Mouse (Mus musculus) spleen, postnatal 36 days (tissue): ENCODE measurements at regions not wholly inside any gene's neighbourhood (a gene's known extent, or its start where the extent isn't known, plus 50 kb on each side); places are given as distances from the start of the nearest gene placed in this dataset.

ENCODE experiments used
- DNase-seq, 2 experiments: peaks; one replicate each; pipeline ENCODE4 v3.0.0; 2022; ENCODE audit warnings: low spot score in 2 of 2, mixed read lengths in 1 of 2

DNA sequence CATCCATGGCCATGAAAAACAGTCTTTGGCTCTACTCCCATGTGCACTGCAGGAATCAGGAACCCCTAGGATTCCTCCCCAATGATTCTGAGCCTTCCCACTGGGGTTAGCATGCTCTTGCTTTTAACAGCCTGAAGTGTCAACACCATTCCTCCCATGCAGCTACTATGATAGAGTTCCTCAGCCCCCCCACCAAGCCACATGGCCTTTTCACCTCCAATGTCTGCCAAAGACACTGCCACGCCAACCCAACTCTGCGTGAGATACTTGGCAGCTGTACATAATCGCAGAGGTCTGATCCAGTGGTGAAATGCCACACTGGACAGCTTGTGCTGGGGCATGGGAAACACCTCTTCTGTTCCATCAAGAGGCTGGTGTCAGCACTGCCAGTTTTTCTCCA lies 128.6 kb upstream of the H2al1a start:
- DNase-seq, result no peak

DNA sequence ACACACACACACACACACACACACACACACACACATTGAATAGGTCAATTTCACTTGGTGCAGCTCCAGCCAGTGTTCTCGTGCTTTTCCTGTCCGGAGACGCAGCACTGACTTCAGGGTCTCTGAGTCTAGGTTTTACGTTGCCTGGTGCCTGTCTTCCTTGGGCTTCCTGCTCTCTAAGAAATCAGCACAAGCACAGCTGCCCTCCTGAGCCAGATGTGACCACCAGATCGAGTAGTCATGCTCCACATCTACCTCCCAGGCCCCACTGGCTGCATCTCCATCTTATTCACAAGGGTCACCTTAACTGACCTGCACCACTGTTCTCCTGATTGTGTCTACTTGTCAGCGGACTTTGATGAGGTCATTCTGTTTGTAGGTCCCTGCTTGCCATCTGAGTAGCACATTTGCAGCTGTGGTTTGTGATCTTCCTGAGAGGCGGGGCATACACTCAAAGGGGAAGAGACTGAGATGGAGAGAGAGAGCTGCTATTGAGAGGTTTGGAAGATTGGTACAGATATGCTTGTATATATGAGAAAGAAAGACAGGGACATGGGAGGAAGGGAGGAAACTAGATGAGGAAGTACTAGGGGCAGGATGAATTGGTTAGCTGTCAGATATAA lies 118.8 kb upstream of the H2al1a start:
- DNase-seq, result no peak

DNA sequence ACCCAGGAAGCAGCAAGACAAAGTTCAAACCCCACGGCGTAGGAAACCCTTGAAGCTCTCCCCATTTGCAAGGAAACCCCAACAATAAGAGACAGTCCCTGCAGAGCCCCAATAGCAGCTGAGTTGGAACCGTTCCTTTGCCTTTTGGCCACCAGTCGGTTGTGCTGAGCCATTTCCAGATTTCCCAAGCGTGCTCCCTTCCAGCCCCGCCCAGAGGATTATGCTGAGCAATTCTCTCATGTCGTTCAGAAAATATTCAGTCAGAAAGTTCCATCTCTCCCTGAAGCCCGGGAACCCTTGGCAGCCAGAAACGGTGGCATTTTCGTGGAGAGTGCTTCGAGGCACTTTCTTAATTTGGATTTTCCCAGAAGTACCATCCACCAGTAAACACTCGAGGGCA lies 117.2 kb upstream of the H2al1a start:
- DNase-seq, result no peak

DNA sequence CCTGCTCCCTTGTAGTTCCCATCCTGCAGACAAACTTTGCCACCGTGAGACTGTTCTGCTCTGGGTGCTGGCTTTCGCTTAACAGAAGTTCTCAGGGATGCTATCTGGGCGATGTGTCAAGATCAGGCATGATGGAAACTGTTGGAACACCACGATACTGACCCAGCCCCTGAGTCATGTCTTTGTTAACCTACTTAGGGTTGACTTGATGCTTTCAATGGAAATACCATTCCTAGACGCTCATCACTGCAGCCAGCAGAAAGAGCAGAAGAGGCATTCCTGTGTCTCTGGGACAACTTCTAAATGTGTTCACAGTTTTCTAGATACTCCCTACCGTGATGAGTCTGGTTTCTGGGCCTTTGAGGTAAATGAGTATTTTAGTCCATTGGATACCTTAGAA lies 108.2 kb upstream of the H2al1a start:
- DNase-seq, result no peak

DNA sequence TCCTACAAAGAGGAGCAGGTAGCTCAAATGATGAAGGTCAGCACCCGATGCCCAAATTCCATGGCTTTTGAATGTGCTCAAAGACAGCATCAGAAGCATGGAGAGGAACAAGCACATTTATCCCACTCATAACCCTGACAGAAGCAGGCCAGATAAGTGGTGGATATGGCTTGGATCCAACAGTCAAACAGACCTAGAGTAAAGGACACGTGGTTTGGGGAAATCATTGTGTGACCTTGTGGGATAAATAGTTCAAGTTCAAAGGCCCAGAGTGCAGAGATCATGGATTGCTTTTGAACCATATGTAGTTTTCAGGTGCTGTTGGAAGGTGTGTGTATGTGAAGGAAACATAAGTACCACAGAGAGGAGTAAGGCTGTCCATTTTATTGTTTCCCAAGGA lies 94.9 kb upstream of the H2al1a start:
- DNase-seq, result no peak

DNA sequence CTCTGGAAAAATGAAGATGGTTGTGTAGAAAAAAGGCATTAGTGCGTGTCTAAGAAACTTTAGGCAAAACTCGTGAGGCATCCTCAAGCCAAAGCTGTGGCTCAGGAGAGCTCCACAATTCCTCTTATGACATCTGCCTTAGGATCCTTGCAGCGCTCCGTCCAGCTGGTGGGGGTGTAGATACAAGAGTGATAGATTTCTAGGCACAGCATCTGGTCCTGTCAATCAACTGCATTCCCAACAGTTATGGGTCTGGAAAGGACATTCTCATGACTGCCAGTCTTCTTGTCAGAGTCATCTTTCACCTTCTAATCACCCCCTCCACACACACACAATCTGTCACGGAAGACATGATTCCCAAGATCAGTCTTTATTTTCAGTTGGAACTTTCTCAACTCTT lies 89.2 kb upstream of the H2al1a start:
- no peak for DNase-seq

DNA sequence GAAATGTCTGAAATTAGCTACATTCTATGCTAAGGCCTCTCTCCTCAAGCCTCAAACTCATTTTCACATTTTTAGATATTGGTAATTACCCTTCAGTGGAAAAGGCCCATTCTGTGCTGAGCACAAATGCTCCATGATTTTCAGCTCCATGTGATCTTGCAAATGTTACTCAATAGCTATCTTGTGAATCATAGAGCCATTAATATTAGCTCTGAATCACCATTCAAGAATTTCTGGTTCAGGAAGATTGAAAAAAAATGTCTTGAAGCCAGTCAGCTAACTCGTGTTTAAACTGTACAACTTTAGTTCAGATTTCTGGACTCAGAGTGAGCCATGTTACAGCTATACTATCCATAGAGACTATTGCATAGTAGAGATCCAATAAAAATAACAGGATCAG lies 86.2 kb upstream of the H2al1a start:
- no peak for DNase-seq

DNA sequence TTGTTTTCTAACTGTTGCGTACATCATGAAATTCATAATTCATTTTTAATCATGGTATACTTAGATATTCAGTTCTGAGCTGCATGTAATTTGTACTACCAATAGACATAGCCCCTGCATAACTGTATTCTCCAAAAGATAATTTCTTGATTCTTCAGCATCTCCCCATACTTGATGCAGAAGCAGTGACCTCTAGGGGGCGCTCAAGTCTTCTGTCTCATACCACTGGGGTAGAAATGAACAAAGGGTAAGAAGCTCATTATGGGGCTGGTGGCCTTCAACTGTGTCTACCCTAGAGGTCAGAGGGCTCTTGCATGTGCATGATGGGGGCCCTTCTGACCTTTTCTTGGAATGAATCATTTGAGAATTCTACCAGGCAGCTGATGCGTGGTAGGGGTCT lies 85.6 kb upstream of the H2al1a start:
- DNase-seq, result peak; percentile 2 to 5

DNA sequence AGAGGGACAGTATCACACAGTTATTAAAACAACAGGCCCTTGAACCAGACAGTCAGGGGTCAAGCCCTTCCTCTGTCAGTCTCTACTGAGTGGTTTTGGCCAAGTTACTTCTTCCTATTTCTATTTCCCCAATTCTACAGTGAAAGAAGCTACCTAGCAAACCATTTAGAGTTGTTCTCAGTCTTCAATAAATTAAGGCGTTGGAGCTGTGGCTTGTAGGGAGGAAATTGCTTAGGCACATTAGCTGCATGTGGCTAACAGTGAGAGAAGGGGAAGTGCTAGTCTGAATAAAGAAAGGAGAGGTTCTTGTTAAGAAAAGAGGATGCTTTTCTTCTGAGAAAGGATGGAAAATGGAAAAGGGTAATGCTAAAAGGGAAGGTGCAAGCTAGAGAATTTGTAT lies 60.0 kb upstream of the H2al1a start:
- peak in 1 of 2 experiments; percentile 1 for DNase-seq

DNA sequence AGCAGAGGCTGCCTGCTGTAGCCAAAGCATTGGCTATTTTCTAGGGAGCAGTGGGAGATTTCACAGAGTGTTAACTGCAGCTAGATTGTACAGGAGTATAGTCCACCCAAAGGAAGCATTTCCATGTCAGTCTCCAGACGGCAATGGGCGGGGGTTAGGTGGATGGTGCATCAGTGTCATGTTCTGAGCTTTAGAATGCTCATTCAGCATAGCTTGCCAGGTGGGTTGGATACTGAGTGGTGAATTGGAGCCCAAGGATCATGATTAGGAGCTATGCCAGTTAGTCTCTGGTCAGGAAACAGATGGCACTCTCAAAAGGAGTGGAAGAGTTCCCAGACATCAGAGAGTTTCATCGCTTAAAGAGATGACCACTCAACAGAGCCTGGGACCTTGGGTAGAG lies 53.5 kb upstream of the H2al1a start:
- DNase-seq, result no peak
